Mouse (Mus musculus) stomach, postnatal 0 days (tissue): ENCODE data around the gene Trim72. TPM values are rescaled to one million over a fixed set of nuclear protein-coding genes. Genes with fewer than 3 reads are reported as not detected.

Experiments used
- ATAC-seq: fragments of 200-750 bp; cut with Nextera tagmentation; 2 replicates; pipeline ENCODE4 v1.8.0; 2017; ENCODE audit not compliant: low FRiP score, low TSS enrichment
- DNase-seq: peaks from one replicate; pipeline ENCODE4 v3.0.0-alpha.2; 2016; ENCODE audit warnings: low spot score
- H3K27ac ChIP-seq: fragments of 300-500 bp; sonication (generic); replicated peaks from 2 replicates; pipeline ENCODE4 v1.5.1; 2014; ENCODE audit warnings: mild to moderate bottlenecking, control low read depth
- H3K27me3 ChIP-seq: fragments of 300-500 bp; sonication (generic); 2 replicates; pipeline ENCODE4 v1.6.1; 2014; ENCODE audit warnings: low read length; ENCODE audit not compliant: control insufficient read depth, insufficient read depth
- H3K36me3 ChIP-seq: fragments of 300-500 bp; sonication (generic); 2 replicates; pipeline ENCODE4 v1.6.1; 2014; ENCODE audit warnings: low read length, mixed read lengths; ENCODE audit not compliant: control insufficient read depth, insufficient read depth
- H3K4me1 ChIP-seq: fragments of 300-500 bp; sonication (generic); replicated peaks from 2 replicates; pipeline ENCODE4 v1.6.1; 2014; ENCODE audit warnings: antibody characterized with exemption; ENCODE audit not compliant: control insufficient read depth, insufficient read depth
- H3K4me2 ChIP-seq: fragments of 300-500 bp; sonication (generic); replicated peaks from 2 replicates; pipeline ENCODE4 v1.6.1; 2014; ENCODE audit warnings: low read depth, mild to moderate bottlenecking, control low read depth, moderate library complexity
- H3K4me3 ChIP-seq: fragments of 300-500 bp; sonication (generic); 2 replicates; pipeline ENCODE4 v1.5.1; 2014; ENCODE audit warnings: low read depth, low read length, control low read depth
- H3K9ac ChIP-seq: fragments of 300-500 bp; sonication (generic); 2 replicates; pipeline ENCODE4 v1.6.1; 2014; ENCODE audit warnings: mild to moderate bottlenecking, low read length, control low read depth, mixed read lengths
- H3K9me3 ChIP-seq: fragments of 300-500 bp; sonication (generic); 2 replicates; pipeline ENCODE4 v1.6.1; 2016; ENCODE audit warnings: low read length; ENCODE audit not compliant: control insufficient read depth
- CTCF ChIP-seq: IDR thresholded peaks from 2 replicates; pipeline ENCODE4 v1.5.1; 2016; ENCODE audit warnings: antibody characterized with exemption, low read depth, mild to moderate bottlenecking, moderate library complexity
- EP300 ChIP-seq: optimal IDR thresholded peaks from 2 replicates; pipeline ENCODE3; 2016; ENCODE audit warnings: antibody characterized with exemption
- WGBS: fragments of 180-500 bp; shearing (Covaris S2); extraction: QIAGEN DNeasy Blood & Tissue Kit; methylation state at CpG from one replicate; pipeline ENCODE4 v1.1.7; 2014; 5-methylcytosine and 5-hydroxymethylcytosine counted together
- polyA plus RNA-seq: library from polyadenylated mRNA; unstranded; fragments of >200 nt; fragmentation: Nextera tagmentation; extraction: Ambion mirVana; gene quantifications from 2 replicates; pipeline ENCODE4 v1.2.1, GENCODE M21; 2015

The Trim72 gene
- polyA plus RNA-seq, 1 experiment from 2014 or later, result 0.38 TPM

DNA sequence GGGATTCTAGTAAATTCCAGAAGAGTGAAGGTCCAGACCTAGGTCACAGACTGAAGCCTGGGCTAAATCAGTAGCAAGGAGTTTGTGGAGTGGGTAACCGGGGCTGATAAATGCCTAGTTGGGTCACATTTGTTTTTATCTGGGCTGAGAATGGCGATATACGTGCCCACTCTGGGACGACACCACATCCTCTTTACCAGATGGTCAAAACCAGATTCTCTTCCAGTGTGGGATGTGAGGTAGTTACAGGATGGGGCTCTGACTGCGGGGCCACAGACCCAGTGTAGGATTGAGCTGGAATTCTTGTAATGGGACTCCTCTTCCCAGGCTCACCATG lies 369 bp downstream of the Trim72 start:
- WGBS, result 56% methylated on average over 5 of the region's 5 CpGs

DNA sequence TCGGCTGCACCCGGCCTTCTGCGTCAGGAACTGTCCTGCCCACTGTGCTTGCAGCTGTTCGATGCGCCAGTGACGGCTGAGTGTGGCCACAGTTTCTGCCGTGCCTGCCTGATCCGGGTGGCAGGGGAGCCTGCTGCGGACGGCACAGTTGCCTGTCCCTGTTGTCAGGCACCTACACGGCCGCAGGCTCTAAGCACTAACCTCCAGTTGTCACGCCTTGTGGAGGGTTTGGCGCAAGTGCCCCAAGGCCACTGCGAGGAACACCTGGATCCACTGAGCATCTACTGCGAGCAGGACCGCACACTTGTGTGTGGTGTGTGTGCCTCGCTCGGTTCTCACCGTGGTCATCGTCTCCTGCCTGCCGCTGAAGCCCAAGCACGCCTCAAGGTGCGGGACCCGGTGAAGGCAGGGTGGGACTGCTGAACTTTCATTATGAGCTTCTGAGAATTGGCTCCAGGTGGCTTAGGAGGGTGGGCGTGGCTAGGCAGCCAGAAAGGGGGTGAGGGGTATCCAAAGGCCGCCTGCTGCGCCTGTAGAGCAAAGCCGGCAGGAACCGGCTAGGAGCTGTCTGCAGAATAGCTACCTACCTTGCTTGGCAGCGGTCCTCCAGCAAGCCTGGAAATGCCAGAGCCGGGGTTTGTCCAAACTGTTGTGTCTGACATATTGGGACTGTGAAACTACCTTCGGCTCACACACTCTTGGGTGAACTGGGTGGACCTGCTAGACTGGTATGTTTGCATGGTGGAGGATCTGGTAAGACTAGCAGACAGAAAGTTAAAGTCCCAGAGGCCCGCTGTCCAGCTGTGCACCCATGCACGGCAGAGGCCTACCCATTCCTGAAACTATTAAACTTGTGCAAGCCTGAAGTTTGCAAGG lies 976 bp downstream of the Trim72 start:
- peak overlapping the region; percentile 90 for H3K27ac ChIP-seq
- DNase-seq (peak; percentile 77), ATAC-seq (peak; percentile 81)
- peak overlapping the region; percentile 49 for H3K4me2 ChIP-seq
- H3K9ac ChIP-seq, result peak overlapping the region; percentile 55
- no peaks in the 10 kb centered on the region for H3K27me3 ChIP-seq
- WGBS, result 23% methylated on average over 35 of the region's 35 CpGs
- 0 out of 2 replicates have a peak, but pooled peaks cover 2% of the 10 kb centered on the region for H3K4me1 ChIP-seq
- H3K36me3 ChIP-seq, result no peaks in the 10 kb centered on the region
- no peaks in the 10 kb centered on the region for H3K9me3 ChIP-seq
- TF ChIP-seq CTCF, result no peak
- TF ChIP-seq EP300, result peak; percentile 88
- peak overlapping the region; percentile 19; the same call in 1 of the 2 replicates for H3K4me3 ChIP-seq

More for the DNA sequence above, 369 bp downstream of the Trim72 start:
- Histone ChIP-seq H3K4me3 (peak overlapping the region; percentile 19; the same call in 1 of the 2 replicates), H3K27ac (peak overlapping the region; percentile 90), H3K4me1 (0 out of 2 replicates have a peak, but pooled peaks cover 2% of the 10 kb centered on the region), H3K36me3 (no peaks in the 10 kb centered on the region), H3K9ac (peak overlapping the region; percentile 55), H3K27me3 (no peaks in the 10 kb centered on the region), H3K9me3 (no peaks in the 10 kb centered on the region), H3K4me2 (peak overlapping the region; percentile 49)
- ATAC-seq (peak; percentile 11; the same call in 1 of the 2 replicates), DNase-seq (no peak)
- TF ChIP-seq EP300 (no peak), CTCF (no peak)

DNA sequence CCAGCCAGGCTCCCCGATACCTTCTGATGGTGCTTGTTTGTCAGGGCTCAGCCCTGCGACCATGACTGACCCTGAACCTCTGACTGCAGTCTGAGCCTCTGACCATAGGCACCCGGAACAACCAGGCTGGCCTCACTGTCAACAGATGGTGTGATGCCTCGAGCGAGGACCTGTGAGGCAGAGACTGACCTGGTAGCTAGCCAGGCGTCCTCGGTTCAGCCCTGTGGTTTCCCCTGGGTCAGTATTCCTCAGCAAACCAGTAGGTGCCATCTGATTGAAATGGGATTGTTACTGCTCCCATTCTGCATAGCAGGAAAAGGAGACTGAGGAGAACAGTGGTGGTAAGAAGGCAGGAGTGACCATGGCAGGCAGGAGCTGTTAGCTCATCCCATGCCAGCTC lies 2.4 kb downstream of the Trim72 start:
- no peak overlapping the region for H3K4me2 ChIP-seq
- H3K9ac ChIP-seq, result no peak overlapping the region
- H3K9me3 ChIP-seq, result no peaks in the 10 kb centered on the region
- 68% methylated on average over 7 of the region's 7 CpGs for WGBS
- no peak for DNase-seq
- H3K4me3 ChIP-seq, result no peak overlapping the region
- H3K27ac ChIP-seq, result no peak overlapping the region
- no peak for TF ChIP-seq EP300
- TF ChIP-seq CTCF, result no peak
- ATAC-seq, result no peak
- H3K27me3 ChIP-seq, result no peaks in the 10 kb centered on the region
- no peaks in the 10 kb centered on the region for H3K36me3 ChIP-seq
- 0 out of 2 replicates have a peak, but pooled peaks cover 2% of the 10 kb centered on the region for H3K4me1 ChIP-seq

DNA sequence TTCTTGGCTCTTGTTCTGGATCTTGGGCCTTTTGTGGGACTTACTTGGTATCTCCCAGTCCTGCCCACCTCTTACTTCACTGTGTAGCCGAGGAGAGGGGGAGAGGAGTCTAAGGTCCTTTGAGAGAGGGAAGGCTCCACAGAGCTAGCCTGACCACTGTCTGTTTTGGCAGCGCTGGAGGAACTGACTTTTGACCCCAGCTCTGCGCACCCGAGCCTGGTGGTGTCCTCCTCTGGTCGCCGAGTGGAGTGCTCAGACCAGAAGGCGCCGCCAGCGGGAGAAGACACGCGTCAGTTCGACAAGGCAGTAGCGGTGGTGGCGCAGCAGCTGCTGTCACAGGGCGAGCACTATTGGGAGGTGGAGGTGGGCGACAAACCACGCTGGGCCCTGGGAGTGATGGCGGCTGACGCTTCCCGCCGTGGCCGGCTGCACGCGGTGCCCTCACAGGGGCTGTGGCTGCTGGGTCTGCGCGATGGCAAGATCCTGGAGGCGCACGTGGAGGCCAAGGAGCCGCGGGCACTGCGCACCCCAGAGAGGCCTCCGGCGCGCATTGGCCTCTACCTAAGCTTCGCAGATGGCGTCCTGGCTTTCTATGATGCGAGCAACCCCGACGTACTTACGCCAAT lies 6.1 kb downstream of the Trim72 start:
- no peak for TF ChIP-seq CTCF
- ATAC-seq, result no peak
- H3K27ac ChIP-seq, result no peak overlapping the region
- no peak overlapping the region for H3K4me2 ChIP-seq
- DNase-seq, result no peak
- 49% methylated on average over 40 of the region's 40 CpGs for WGBS
- no peaks in the 10 kb centered on the region for H3K4me1 ChIP-seq
- no peaks in the 10 kb centered on the region for H3K9me3 ChIP-seq
- H3K4me3 ChIP-seq, result no peak overlapping the region
- no peaks in the 10 kb centered on the region for H3K36me3 ChIP-seq
- no peaks in the 10 kb centered on the region for H3K27me3 ChIP-seq
- no peak overlapping the region for H3K9ac ChIP-seq

GRCm38 (mm10) chr7:128012136-128012780 lies 8.5 kb downstream of the Trim72 start:
- Histone ChIP-seq H3K4me1 (no peaks in the 10 kb centered on the region), H3K4me2 (no peak overlapping the region), H3K9ac (no peak overlapping the region), H3K36me3 (no peaks in the 10 kb centered on the region), H3K27ac (no peak overlapping the region), H3K9me3 (no peaks in the 10 kb centered on the region), H3K27me3 (no peaks in the 10 kb centered on the region), H3K4me3 (no peak overlapping the region)
- TF ChIP-seq CTCF (no peak), EP300 (no peak)
- DNase-seq (no peak), ATAC-seq (no peak)
- WGBS, result 79% methylated on average over 13 of the region's 13 CpGs
